Mouse (Mus musculus): ENCODE results near the gene Vmn2r-ps159. TPM values are rescaled to one million over a fixed set of nuclear protein-coding genes. Genes with fewer than 3 reads are reported as not detected.
A peak's percentile ranks its signal among the peaks of the same experiment; 100 is the strongest.
"Not testable (repeated sequence)": the region's sequence is repeated elsewhere in the genome, so short reads cannot be mapped to it uniquely, and the experiment has no call there.

The Vmn2r-ps159 gene
- not detected in 2 replicates for polyA plus RNA-seq (2015; fragmentation: Nextera tagmentation; extraction: Ambion mirVana)

- not testable (repeated sequence) for H3K4me1 ChIP-seq; ATAC-seq (ENCODE audit: insufficient number of reproducible peaks, low FRiP score, low TSS enrichment, low read depth); H3K36me3 ChIP-seq; H3K4me3 ChIP-seq; H3K27me3 ChIP-seq; H3K9ac ChIP-seq; H3K9me3 ChIP-seq; H3K4me2 ChIP-seq; H3K27ac ChIP-seq
- WGBS = 57% methylated on average over 3 of the region's 3 CpGs
These were observed at the start of gene Vmn2r-ps159 for GRCm38 (mm10) chr4:156330803-156331202. Vmn2r-ps159 (plus strand) TSS chr4:156331103.

DNA sequence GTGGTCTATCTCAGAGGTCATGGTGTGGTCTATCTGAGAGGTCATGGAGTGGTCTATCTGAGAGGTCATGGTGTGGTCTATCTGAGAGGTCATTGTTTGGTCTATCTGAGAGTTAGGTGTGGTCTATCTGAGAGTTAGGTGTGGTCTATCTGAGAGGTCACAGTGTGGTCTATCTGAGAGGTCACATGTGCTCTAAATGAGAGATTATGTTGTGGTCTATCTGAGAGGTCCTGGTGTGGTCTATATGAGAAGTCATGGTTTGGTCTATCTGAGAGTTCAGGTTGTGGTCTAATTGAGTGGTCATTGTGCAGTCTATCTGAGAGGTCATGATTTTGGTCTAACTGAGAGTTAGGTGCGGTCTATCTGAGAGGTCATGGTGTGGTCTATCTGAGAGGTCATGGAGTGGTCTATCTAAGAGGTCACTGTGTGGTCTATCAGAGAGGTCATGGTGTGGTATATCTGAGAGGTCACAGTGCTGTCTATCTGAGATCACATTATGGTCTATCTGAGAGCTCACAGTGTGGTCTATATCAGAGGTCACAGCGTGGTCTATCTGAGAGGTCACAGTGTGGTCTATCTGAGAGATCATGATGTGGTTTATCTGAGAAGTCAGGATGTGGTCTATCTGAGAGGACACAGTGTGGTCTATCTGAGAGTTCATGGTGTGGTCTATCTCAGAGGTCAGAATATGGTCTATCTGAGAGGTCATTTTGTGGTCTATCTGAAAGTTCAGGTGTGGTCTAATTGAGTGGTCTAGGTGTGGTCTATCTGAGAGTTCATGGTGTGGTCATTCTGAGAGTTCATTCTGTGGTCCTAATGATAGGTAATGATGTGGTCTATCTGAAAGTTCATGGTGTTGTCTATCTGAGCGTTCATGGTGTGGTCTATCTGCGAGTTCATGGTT, 10.9 kb downstream of the Vmn2r-ps159 start:
- H3K4me1 ChIP-seq, H3K36me3 ChIP-seq, H3K9me3 ChIP-seq, H3K27me3 ChIP-seq, H3K27ac ChIP-seq, H3K9ac ChIP-seq, H3K4me2 ChIP-seq, H3K4me3 ChIP-seq: not testable (repeated sequence)
- 0 out of 2 replicates have a peak, but pooled peaks have one; percentile 49 for ATAC-seq (ENCODE audit: insufficient number of reproducible peaks, low FRiP score, low TSS enrichment, low read depth)
- WGBS = 79% methylated on average over 4 of the region's 4 CpGs

GRCm38 (mm10) chr4:156342569-156343325, 11.8 kb downstream of the Vmn2r-ps159 start:
- H3K9ac ChIP-seq = no peak overlapping the region
- H3K27ac ChIP-seq = no peak overlapping the region
- no peak overlapping the region for H3K4me2 ChIP-seq
- 83% methylated on average over 2 of the region's 2 CpGs for whole genome bisulfite sequencing
- H3K27me3 ChIP-seq = no peaks in the 10 kb centered on the region
- H3K4me1 ChIP-seq = no peaks in the 10 kb centered on the region
- no peaks in the 10 kb centered on the region for H3K9me3 ChIP-seq
- no peak overlapping the region for H3K4me3 ChIP-seq
- H3K36me3 ChIP-seq = no peaks in the 10 kb centered on the region
- peak; percentile 86 for ATAC-seq (ENCODE audit: insufficient number of reproducible peaks, low FRiP score, low TSS enrichment, low read depth)

DNA sequence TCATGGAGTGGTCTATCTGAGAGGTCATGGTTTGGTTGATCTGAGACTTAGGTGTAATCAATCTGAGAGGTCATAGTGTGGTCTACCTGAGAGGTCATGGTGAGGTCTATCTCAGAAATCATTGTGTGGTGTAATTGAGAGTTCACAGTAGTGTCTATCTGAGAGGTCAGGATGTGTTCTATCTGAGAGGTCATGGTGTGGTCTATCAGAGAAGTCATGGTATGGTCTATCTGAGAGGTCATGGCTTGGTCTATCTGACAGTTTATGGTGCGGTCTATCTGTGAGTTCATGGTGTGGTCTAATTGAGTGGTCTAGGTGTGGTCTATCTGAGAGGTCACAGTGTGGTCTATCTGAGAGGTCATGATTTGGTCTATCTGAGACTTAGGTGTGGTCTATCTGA, 12.4 kb downstream of the Vmn2r-ps159 start:
- no peaks in the 10 kb centered on the region for H3K9me3 ChIP-seq
- no peak overlapping the region for H3K4me3 ChIP-seq
- H3K9ac ChIP-seq = no peak overlapping the region
- H3K36me3 ChIP-seq = no peaks in the 10 kb centered on the region
- ATAC-seq (ENCODE audit: insufficient number of reproducible peaks, low FRiP score, low TSS enrichment, low read depth) = peak; percentile 62; the same call in 1 of the 2 replicates
- H3K4me1 ChIP-seq = no peaks in the 10 kb centered on the region
- no peaks in the 10 kb centered on the region for H3K27me3 ChIP-seq
- WGBS = 82% methylated on average over 1 of the region's 1 CpGs
- H3K4me2 ChIP-seq = no peak overlapping the region
- no peak overlapping the region for H3K27ac ChIP-seq

DNA sequence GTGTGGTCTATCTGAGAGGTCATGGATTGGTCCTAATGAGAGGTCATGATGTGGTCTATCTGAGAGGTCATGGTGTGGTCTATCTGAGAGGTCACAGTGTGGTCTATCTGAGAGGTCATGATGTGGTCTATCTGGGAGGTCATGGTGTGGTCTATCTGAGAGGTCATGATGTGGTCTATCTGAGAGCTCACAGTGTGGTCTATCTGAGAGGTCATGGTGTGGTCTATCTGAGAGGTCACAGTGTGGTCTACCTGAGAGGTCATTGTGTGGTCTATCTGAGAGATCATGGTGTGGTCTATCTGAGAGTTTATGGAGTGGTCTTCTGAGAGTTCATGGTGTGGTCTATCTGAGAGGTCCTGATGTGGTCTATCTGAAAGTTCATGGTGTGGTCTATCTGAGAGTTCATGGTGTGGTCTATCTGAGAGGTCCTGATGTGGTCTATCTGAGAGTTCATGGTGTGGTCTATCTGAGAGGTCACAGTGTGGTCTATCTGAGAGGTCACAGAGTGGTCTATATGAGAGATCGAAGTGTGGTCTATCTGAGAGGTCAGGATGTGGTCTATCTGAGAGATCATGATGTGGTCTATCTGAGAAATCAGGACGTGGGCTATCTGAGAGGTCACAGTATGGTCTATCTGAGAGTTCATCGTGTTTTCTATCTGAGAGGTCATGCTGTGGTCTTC, 26.0 kb downstream of the Vmn2r-ps159 start:
- H3K4me3 ChIP-seq, H3K9me3 ChIP-seq, H3K4me2 ChIP-seq, H3K9ac ChIP-seq, H3K36me3 ChIP-seq, H3K4me1 ChIP-seq, H3K27me3 ChIP-seq, H3K27ac ChIP-seq: not testable (repeated sequence)
- peak; percentile 86 for ATAC-seq (ENCODE audit: insufficient number of reproducible peaks, low FRiP score, low TSS enrichment, low read depth)
- WGBS = 62% methylated on average over 3 of the region's 3 CpGs

Other genes starting within 250 kb of the Vmn2r-ps159 start
- 29.9 and 31.8 TPM in 2 replicates for gene 9430015G10Rik, start 221.1 kb upstream of the Vmn2r-ps159 start, polyA plus RNA-seq (2015; fragmentation: Nextera tagmentation; extraction: Ambion mirVana)
- 1.0 and 1.2 TPM in 2 replicates for gene Rnf223, start 200.6 kb upstream of the Vmn2r-ps159 start, polyA plus RNA-seq (2015; fragmentation: Nextera tagmentation; extraction: Ambion mirVana)
- gene Agrn, start 133.6 kb upstream of the Vmn2r-ps159 start, polyA plus RNA-seq (2015; fragmentation: Nextera tagmentation; extraction: Ambion mirVana) = 53.8 and 67.1 TPM in 2 replicates
- 3.4 and 3.6 TPM in 2 replicates for gene Isg15, start 130.3 kb upstream of the Vmn2r-ps159 start, polyA plus RNA-seq (2015; fragmentation: Nextera tagmentation; extraction: Ambion mirVana)
- gene AW011738, start 127.8 kb upstream of the Vmn2r-ps159 start, polyA plus RNA-seq (2015; fragmentation: Nextera tagmentation; extraction: Ambion mirVana) = 3.1 and 4.4 TPM in 2 replicates
- 4.7 and 6.7 TPM in 2 replicates for gene Perm1, start 115.2 kb upstream of the Vmn2r-ps159 start, polyA plus RNA-seq (2015; fragmentation: Nextera tagmentation; extraction: Ambion mirVana)
- gene Plekhn1, start 96.2 kb upstream of the Vmn2r-ps159 start, polyA plus RNA-seq (2015; fragmentation: Nextera tagmentation; extraction: Ambion mirVana) = 44.6 and 45.5 TPM in 2 replicates
- gene Noc2l, start 95.1 kb upstream of the Vmn2r-ps159 start, polyA plus RNA-seq (2015; fragmentation: Nextera tagmentation; extraction: Ambion mirVana) = 58.0 and 68.4 TPM in 2 replicates
- gene Samd11, start 75.4 kb upstream of the Vmn2r-ps159 start, polyA plus RNA-seq (2015; fragmentation: Nextera tagmentation; extraction: Ambion mirVana) = 0.52 and 0.83 TPM in 2 replicates